Mouse (Mus musculus) left cerebral cortex, adult 9 months (tissue): Measurements from ENCODE around the gene Nadk.

ENCODE experiments used
- DNase-seq, 2 experiments: peaks; one replicate each; pipeline ENCODE4 v3.0.0; 2022; ENCODE audit warnings: low spot score in 2 of 2

Nadk gene

GRCm38 (mm10) chr4:155561661-155562442 lies at the start of gene Nadk:
Gene Nadk (plus strand): TSS chr4:155562378.
- DNase-seq, result no peak

GRCm38 (mm10) chr4:155514810-155515209 lies 47.4 kb upstream of the Nadk start:
- no peak for DNase-seq

- no peak for DNase-seq
Observed at GRCm38 (mm10) chr4:155517948-155518517, 44.1 kb upstream of the Nadk start.

- no peak for DNase-seq
Observed at GRCm38 (mm10) chr4:155522327-155522726, 39.9 kb upstream of the Nadk start.

GRCm38 (mm10) chr4:155525751-155526150 lies 36.4 kb upstream of the Nadk start:
- DNase-seq, result no peak

DNA sequence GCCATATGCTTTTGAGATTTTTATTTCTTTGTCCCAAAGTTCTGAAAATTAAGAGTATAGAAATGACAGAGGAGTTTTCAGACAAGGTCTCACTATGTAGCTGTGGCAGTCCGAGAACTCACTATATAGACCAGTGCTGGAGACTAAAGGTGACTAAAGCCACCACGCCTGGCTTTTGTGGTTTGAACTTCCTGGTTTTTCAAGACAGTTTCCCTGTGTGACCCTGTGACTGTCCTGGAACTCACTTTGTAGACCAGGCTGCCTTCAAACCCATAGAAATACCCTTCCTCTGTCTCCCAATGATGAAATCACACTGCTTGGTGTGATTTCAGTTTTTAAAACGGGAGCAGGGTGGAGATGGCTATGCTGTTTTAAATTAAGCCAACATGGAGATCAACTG lies 32.9 kb upstream of the Nadk start:
- no peak for DNase-seq

DNA sequence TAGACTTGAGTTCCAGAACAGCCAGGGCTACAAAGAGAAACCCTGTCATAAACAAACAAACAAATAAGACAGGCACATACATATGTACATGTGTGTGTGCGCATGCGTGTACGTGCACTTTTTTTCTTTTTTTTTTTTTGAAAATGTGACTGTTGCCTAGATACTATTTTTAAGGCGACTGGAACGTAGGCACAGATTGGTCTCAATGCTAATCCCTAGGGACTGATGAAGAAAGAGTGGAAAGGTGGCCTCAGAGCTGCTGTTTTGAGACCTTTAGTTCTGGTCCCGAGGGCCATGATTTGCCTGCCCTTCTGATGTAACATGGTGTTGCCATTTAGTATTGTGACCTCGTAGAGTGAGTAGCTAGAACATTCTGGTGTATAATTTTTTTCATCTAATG lies 12.2 kb upstream of the Nadk start:
- DNase-seq, result no peak

GRCm38 (mm10) chr4:155550446-155550845 lies 11.7 kb upstream of the Nadk start:
- no peak for DNase-seq

- DNase-seq, result no peak
Observed at GRCm38 (mm10) chr4:155551073-155551472, 11.1 kb upstream of the Nadk start.

DNA sequence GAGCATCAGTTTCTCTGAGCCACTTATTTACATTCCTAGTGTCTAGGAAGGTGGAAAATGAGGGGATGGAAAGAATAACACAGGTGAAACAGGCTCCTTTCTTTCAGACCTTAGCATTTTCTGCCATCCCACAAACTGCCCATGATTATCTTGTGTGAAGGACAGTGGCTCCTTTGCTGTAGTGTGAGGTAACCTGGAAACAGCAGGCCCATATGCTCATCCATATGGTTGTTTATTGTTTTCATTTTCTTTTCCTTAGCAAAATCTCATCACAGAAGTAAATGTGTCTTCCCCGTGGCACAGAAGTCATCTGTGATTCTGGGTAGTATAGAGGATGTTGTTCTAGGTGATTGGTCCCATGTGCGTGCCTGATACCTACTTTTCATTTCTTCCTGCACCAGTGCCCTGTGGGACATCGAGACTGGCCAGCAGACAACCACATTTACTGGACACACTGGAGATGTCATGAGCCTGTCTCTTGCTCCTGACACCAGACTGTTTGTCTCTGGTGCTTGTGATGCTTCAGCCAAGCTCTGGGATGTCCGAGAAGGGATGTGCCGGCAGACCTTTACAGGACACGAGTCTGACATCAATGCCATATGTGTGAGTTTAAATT lies 9.2 kb upstream of the Nadk start:
- DNase-seq, result no peak

GRCm38 (mm10) chr4:155554880-155555279 lies 7.3 kb upstream of the Nadk start:
- no peak for DNase-seq

- DNase-seq, result no peak
Observed at GRCm38 (mm10) chr4:155555464-155555863, 6.7 kb upstream of the Nadk start.

DNA sequence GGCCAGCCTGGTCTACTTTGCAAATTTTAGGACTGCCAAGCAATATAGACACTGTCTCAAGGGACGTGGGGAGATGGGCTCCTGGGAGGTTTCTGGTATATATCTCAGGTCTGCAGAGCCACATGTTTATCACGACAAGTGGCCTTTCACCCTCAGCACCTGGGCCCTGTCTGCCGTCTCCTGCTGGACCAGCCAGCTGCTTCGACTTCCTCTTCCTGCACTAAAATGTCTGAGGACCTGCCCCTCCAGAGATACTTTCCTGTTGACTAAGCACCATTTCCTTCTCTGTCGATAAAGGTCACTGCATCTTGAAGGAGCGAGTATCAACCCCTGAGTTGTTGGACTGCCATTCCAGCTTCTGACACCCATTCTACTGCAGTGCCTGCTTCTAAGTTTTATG lies 2.7 kb upstream of the Nadk start:
- no peak for DNase-seq

- DNase-seq, result no peak
Observed at GRCm38 (mm10) chr4:155560932-155561331, 1.2 kb upstream of the Nadk start.

DNA sequence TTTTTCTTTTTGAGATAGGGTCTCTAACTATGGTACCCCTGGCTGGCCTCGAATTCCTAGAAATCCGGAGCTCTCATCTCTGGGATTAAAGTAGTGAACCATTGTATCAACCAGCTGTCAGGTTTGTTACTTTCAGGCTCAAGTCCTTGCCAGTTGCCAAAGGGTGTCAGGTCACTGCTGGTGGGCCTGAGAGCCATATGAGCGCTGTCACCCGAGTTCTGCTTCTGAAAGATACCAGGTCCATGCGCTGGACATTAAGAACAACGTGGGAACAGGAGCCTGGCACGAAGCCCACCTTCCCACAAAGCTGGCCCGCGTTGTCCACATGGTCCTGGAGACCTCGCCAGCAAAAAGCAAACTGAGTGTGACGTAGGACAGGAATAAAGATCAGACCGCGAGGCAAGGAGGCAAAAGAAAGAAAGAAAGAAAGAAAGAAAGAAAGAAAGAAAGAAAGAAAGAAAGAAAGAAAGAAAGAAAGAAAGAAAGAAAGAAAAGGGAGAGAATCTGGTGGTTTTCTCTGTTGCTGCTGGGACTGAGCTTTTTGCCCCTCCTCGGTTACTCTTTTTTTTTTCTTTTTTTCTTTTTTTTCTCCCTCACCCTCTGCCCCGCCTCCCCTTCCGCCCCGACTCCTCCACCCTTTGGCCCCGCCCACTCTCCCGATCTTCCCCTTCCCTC lies 684 bp downstream of the Nadk start:
- DNase-seq, result peak; percentile 42 to 47

DNA sequence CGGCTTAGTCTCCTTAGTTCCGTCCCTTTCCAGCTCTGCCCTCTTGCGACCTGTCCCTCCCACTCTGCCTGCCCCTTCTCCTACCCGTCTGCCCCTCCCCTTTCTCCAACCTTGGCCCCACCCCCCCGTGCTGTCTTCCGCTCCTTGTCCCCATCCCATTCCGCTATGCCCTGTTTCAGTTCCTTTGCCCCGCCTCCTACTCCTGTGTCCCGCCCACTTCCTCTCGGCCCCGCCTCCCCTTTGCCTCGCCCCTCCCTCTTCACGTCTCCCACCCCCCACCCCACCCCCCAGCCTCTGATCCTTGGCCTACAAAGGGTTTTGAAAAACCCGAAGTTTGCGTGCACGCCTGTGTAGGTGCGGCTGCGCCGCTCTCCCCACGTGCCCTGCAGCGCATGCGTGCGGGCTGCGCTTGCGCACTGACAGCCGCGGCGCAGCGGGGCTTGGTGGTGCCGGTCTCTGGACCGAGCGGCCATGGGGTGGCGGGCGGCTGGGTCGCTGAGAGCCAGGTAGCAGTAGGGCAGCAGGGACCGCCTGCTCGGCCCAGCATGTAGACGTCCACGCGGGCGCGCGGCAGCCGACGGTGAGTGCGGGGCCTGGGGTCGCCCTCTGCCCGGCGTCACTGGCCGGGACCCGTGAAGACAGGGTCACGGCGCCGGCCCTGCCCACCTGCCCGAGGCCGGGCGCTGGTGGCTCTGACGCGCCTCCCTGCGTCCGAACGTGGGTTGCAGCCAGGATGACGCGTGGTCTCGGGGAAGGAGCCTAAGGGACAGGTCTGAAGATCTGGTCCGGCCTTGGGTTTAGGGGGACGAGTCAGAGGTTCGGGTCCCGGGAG lies 1.4 kb downstream of the Nadk start:
- DNase-seq, result peak; percentile 92 to 93

GRCm38 (mm10) chr4:155564315-155565069 lies 2.3 kb downstream of the Nadk start:
- DNase-seq, result no peak

DNA sequence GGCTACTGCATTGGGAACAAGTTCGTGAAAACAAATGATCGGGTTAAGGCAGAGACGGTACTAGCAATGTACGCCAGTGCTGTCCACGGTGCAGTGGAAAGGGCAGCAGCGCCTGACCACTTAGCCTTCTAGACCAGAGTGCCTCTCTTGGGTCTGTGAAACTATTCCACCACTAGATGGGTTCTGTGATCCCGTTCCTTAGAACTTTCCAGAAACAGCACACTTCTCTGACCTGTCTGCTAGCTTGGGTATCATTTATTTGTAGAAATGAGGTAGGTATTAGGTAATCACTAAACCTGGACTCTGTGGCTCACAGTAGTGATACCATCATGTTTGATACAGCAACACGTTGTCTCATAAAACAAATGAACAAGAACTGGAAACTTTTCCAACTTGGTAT lies 4.4 kb downstream of the Nadk start:
- DNase-seq, result no peak

- DNase-seq, result no peak
Observed at GRCm38 (mm10) chr4:155568170-155568569, 6.0 kb downstream of the Nadk start.

DNA sequence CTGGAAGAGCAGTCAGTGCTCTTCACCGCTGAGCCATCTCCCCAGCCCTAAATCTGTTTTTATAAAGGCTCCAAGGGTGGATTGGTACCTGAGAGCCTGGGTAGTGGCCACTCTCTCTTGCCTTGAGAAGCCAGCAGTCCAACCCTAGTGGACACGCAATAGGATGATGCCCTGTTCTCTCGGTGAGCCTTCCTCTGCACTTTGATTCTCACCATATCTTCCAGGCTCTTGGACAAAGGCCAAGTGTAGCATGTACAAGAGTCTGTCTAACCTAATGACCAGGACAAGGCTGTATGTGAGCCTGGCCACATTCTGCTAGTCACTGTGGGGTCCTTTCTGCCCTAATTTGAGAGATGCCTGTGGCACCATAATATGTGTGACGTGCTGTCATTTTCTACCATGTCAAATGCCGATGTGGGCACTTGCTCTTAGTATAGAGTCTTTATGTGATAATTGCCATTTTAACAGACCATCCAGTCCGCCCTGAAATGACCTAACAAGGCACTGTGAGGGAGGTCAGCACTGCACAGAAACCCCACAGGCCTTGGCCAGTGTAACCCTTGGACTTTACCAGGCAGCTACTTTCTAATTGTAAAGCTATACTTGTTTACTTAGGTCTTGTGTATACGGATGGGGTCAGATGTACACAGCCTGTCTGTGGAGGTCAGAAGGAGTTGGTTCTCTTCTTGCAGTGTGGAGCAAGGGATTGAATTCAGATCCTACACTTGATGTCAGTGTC lies 6.6 kb downstream of the Nadk start:
- DNase-seq, result no peak
